Mouse (Mus musculus) MN1 (cell line): ENCODE results near the gene Olfr593.
"Not testable (repeated sequence)": the region's sequence is repeated elsewhere in the genome, so short reads cannot be mapped to it uniquely, and the experiment has no call there.

Experiments used
- DNase-seq: peaks from one replicate; pipeline ENCODE4 v3.0.0-alpha.2; 2016; ENCODE audit warnings: low spot score

Olfr593 gene

GRCm38 (mm10) chr7:103211562-103211961, at the start of gene Olfr593:
Olfr593 (plus strand) TSS chr7:103211862.
- DNase-seq, result no peak

- no peak for DNase-seq
Measured at GRCm38 (mm10) chr7:103169697-103170096, 42.0 kb upstream of the Olfr593 start.

GRCm38 (mm10) chr7:103178240-103178639, 33.4 kb upstream of the Olfr593 start, which contains the start of gene Olfr591:
Olfr591 (minus strand) TSS chr7:103178340.
- DNase-seq, result no peak

GRCm38 (mm10) chr7:103184503-103184902, 27.2 kb upstream of the Olfr593 start, which contains the start of gene Olfr592:
Olfr592 (plus strand) TSS chr7:103184803.
- not testable (repeated sequence) for DNase-seq

- DNase-seq, result not testable (repeated sequence)
Measured at GRCm38 (mm10) chr7:103212050-103212449, 388 bp downstream of the Olfr593 start.

GRCm38 (mm10) chr7:103216696-103217095, 5.0 kb downstream of the Olfr593 start, which contains the start of gene Olfr594:
Olfr594 (plus strand) TSS chr7:103216996.
- DNase-seq, result no peak

GRCm38 (mm10) chr7:103252405-103252804, 40.7 kb downstream of the Olfr593 start, which contains the start of gene Usp17ld:
Usp17ld (minus strand) TSS chr7:103252505.
- DNase-seq, result not testable (repeated sequence)
